Mouse (Mus musculus) heart, postnatal 0 days (tissue): ENCODE measurements around the gene Zfp672. TPM values are rescaled to one million over a fixed set of nuclear protein-coding genes. Genes with fewer than 3 reads are reported as not detected.

Source experiments
- ATAC-seq: fragments of 200-750 bp; cut with Nextera tagmentation; 2 replicates; pipeline ENCODE4 v1.8.0; 2017; ENCODE audit warnings: low read depth, moderate number of reproducible peaks, moderate library complexity; ENCODE audit not compliant: insufficient read depth
- DNase-seq: peaks from one replicate; pipeline ENCODE4 v3.0.0-alpha.2; 2016; ENCODE audit warnings: low spot score
- H3K27ac ChIP-seq: fragments of 300-500 bp; sonication (generic); 2 replicates; pipeline ENCODE4 v1.5.1; 2014; ENCODE audit warnings: low read depth, mild to moderate bottlenecking
- H3K27me3 ChIP-seq: fragments of 300-500 bp; sonication (generic); 2 replicates; pipeline ENCODE4 v1.6.1; 2014; ENCODE audit warnings: low read length, mixed read lengths; ENCODE audit not compliant: control insufficient read depth, insufficient read depth
- H3K36me3 ChIP-seq: fragments of 300-500 bp; sonication (generic); replicated peaks from 2 replicates; pipeline ENCODE4 v1.6.1; 2014; ENCODE audit warnings: low read length, mixed read lengths; ENCODE audit not compliant: control insufficient read depth, insufficient read depth
- H3K4me1 ChIP-seq: fragments of 300-500 bp; sonication (generic); 2 replicates; pipeline ENCODE4 v1.6.1; 2014; ENCODE audit warnings: antibody characterized with exemption; ENCODE audit not compliant: control insufficient read depth, insufficient read depth
- H3K4me2 ChIP-seq: fragments of 300-500 bp; sonication (generic); 2 replicates; pipeline ENCODE4 v1.6.1; 2014; ENCODE audit warnings: low read depth, mild to moderate bottlenecking, low read length, moderate library complexity
- H3K4me3 ChIP-seq: fragments of 300-500 bp; sonication (generic); 2 replicates; pipeline ENCODE4 v1.5.1; 2014; ENCODE audit warnings: low read depth, low read length
- H3K9ac ChIP-seq: fragments of 300-500 bp; sonication (generic); replicated peaks from 2 replicates; pipeline ENCODE4 v1.6.1; 2014; ENCODE audit warnings: low read depth, low read length, mixed read lengths
- H3K9me3 ChIP-seq: fragments of 300-500 bp; sonication (generic); replicated peaks from 2 replicates; pipeline ENCODE4 v1.6.1; 2016; ENCODE audit warnings: low read length; ENCODE audit not compliant: control insufficient read depth
- CTCF ChIP-seq: IDR thresholded peaks from 2 replicates; pipeline ENCODE4 v1.5.1; 2016; ENCODE audit warnings: antibody characterized with exemption, control low read depth, low read depth
- EP300 ChIP-seq: IDR thresholded peaks from 2 replicates; pipeline ENCODE4 v1.6.1; 2016; ENCODE audit warnings: antibody characterized with exemption, low read depth
- WGBS: fragments of 180-500 bp; shearing (Covaris S2); extraction: QIAGEN DNeasy Blood & Tissue Kit; methylation state at CpG from one replicate; pipeline ENCODE4 v1.1.7; 2014; 5-methylcytosine and 5-hydroxymethylcytosine counted together
- polyA plus RNA-seq: library from polyadenylated mRNA; unstranded; fragments of >200 nt; fragmentation: Nextera tagmentation; extraction: Ambion mirVana; gene quantifications from 2 replicates; pipeline ENCODE4 v1.2.1, GENCODE M21; 2015
- total RNA-seq: library from RNA; depleted of rRNA; stranded (reverse); fragments of >200 nt; gene quantifications from 2 replicates; pipeline ENCODE4 v1.2.3, GENCODE M21; 2014; ENCODE audit warnings: low replicate concordance; rRNA removed

The Zfp672 gene
- total and polyA plus RNA-seq, 2 experiments from 2014 or later, result 31.4 to 60.8 TPM

GRCm38 (mm10) chr11:58268285-58268684 lies 61.9 kb downstream of the Zfp672 start:
- ATAC-seq (no peak), DNase-seq (no peak)
- H3K9me3 ChIP-seq, result no peaks in the 10 kb centered on the region
- H3K4me2 ChIP-seq, result no peak overlapping the region
- H3K27ac ChIP-seq, result no peak overlapping the region
- 86% methylated on average over 3 of the region's 3 CpGs for WGBS
- H3K27me3 ChIP-seq, result no peaks in the 10 kb centered on the region
- TF ChIP-seq CTCF, result no peak
- TF ChIP-seq EP300, result no peak
- no peak overlapping the region for H3K9ac ChIP-seq
- H3K4me1 ChIP-seq, result no peaks in the 10 kb centered on the region
- no peak overlapping the region for H3K4me3 ChIP-seq
- H3K36me3 ChIP-seq, result no peaks in the 10 kb centered on the region

Other genes with a start within 250 kb of the Zfp672 start
- not detected in 2 replicates for gene Gm12248, start 237.2 kb downstream of the Zfp672 start, total RNA-seq
- not detected in 2 replicates for gene Gm12248, start 237.2 kb downstream of the Zfp672 start, polyA plus RNA-seq
- 73.1 and 76.6 TPM in 2 replicates for gene Cnot8, start 226.2 kb downstream of the Zfp672 start, total RNA-seq
- gene Cnot8, start 226.2 kb downstream of the Zfp672 start, polyA plus RNA-seq, result 68.6 and 71.3 TPM in 2 replicates
- gene Gemin5, start 161.8 kb downstream of the Zfp672 start, total RNA-seq, result 15.7 and 16.4 TPM in 2 replicates
- 5.7 and 6.1 TPM in 2 replicates for gene Gemin5, start 161.8 kb downstream of the Zfp672 start, polyA plus RNA-seq
- 50.6 and 58.4 TPM in 2 replicates for gene Mrpl22, start 158.7 kb downstream of the Zfp672 start, total RNA-seq
- gene Mrpl22, start 158.7 kb downstream of the Zfp672 start, polyA plus RNA-seq, result 124 and 126 TPM in 2 replicates
- gene Igtp, start 130.8 kb downstream of the Zfp672 start, total RNA-seq, result 7.8 and 9.8 TPM in 2 replicates
- 7.0 and 8.0 TPM in 2 replicates for gene Igtp, start 130.8 kb downstream of the Zfp672 start, polyA plus RNA-seq
- 7.7 and 8.7 TPM in 2 replicates for gene Irgm2, start 130.7 kb downstream of the Zfp672 start, total RNA-seq
- gene Irgm2, start 130.7 kb downstream of the Zfp672 start, polyA plus RNA-seq, result 4.6 and 5.2 TPM in 2 replicates
- gene 4930438A08Rik, start 55.5 kb downstream of the Zfp672 start, total RNA-seq, result not detected in 2 replicates
- not detected in 2 replicates for gene 4930438A08Rik, start 55.5 kb downstream of the Zfp672 start, polyA plus RNA-seq
- 8.2 and 12.6 TPM in 2 replicates for gene Zfp692, start 23.3 kb downstream of the Zfp672 start, total RNA-seq
- gene Zfp692, start 23.3 kb downstream of the Zfp672 start, polyA plus RNA-seq, result 4.9 and 5.0 TPM in 2 replicates
- 30.2 and 42.9 TPM in 2 replicates for gene Sh3bp5l, start 385 bp upstream of the Zfp672 start, total RNA-seq
- gene Sh3bp5l, start 385 bp upstream of the Zfp672 start, polyA plus RNA-seq, result 28.2 and 29.5 TPM in 2 replicates
- not detected in 2 replicates for gene Lypd8, start 48.7 kb upstream of the Zfp672 start, total RNA-seq
- 0.12 TPM in 1 of 2 replicates, not detected in the other for gene Lypd8, start 48.7 kb upstream of the Zfp672 start, polyA plus RNA-seq
- gene 1810065E05Rik, start 90.8 kb upstream of the Zfp672 start, total RNA-seq, result not detected in 2 replicates
- not detected in 2 replicates for gene 1810065E05Rik, start 90.8 kb upstream of the Zfp672 start, polyA plus RNA-seq
- gene Gm12253, start 102.2 kb upstream of the Zfp672 start, total RNA-seq, result not detected in 2 replicates
- gene Gm12253, start 102.2 kb upstream of the Zfp672 start, polyA plus RNA-seq, result not detected in 2 replicates
- not detected in 2 replicates for gene Lypd9, start 122.6 kb upstream of the Zfp672 start, total RNA-seq
- gene Lypd9, start 122.6 kb upstream of the Zfp672 start, polyA plus RNA-seq, result not detected in 2 replicates
- not detected in 2 replicates for gene Olfr30, start 131.9 kb upstream of the Zfp672 start, total RNA-seq
- gene Olfr30, start 131.9 kb upstream of the Zfp672 start, polyA plus RNA-seq, result not detected in 2 replicates
- not detected in 2 replicates for gene Olfr332, start 162.2 kb upstream of the Zfp672 start, total RNA-seq
- not detected in 2 replicates for gene Olfr332, start 162.2 kb upstream of the Zfp672 start, polyA plus RNA-seq
- gene Olfr331, start 172.2 kb upstream of the Zfp672 start, total RNA-seq, result not detected in 2 replicates
- not detected in 2 replicates for gene Olfr331, start 172.2 kb upstream of the Zfp672 start, polyA plus RNA-seq
- gene Olfr330, start 204.5 kb upstream of the Zfp672 start, total RNA-seq, result not detected in 2 replicates
- not detected in 2 replicates for gene Olfr330, start 204.5 kb upstream of the Zfp672 start, polyA plus RNA-seq
- gene Olfr329-ps, start 216.1 kb upstream of the Zfp672 start, total RNA-seq, result not detected in 2 replicates
- gene Olfr329-ps, start 216.1 kb upstream of the Zfp672 start, polyA plus RNA-seq, result not detected in 2 replicates
- gene Olfr328, start 225.3 kb upstream of the Zfp672 start, total RNA-seq, result not detected in 2 replicates
- gene Olfr328, start 225.3 kb upstream of the Zfp672 start, polyA plus RNA-seq, result not detected in 2 replicates
- gene Olfr224, start 240.2 kb upstream of the Zfp672 start, total RNA-seq, result not detected in 2 replicates
- gene Olfr224, start 240.2 kb upstream of the Zfp672 start, polyA plus RNA-seq, result not detected in 2 replicates
- gene Olfr325, start 247.4 kb upstream of the Zfp672 start, total RNA-seq, result not detected in 2 replicates
- gene Olfr325, start 247.4 kb upstream of the Zfp672 start, polyA plus RNA-seq, result not detected in 2 replicates